Comparison of ENCODE assay signal across 20 mouse cellular contexts in the genomic region with DNA sequence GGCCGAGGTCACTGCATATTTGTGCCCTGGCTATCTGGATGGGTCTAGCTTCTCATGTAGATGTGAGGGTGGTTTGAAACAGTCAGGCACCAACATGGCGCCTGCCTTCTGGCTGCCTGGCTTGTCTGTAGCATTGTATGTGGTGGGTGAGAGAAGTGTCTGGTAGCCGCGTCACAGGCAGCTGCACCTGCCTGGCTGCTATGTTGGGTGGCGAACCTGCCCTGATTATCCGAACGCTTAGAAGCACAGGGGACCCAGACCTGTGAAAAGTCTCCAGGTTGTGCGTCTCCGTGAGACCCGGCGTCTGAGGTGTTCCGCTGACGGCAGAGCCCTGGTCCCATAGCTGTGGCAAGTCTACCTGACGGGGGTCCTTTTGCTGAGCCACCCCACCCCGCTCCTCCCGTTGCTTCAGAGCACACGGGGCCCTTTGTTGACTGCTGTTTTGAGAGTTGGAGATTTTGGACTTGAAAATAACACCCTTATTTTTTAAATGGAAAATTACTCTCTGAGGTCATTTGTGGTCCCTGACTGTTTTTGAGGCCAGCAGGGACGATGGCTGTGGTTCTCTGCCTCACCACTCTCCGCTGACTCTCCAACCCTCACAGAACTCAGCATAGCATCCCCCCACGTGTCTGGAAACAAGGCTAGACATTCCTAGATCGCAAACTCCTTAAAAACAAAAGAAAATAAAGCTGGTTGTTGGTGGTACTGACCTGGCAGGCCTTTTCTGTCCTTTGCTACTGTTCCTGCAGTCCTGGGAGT. TPM values are rescaled to one million over a fixed set of nuclear protein-coding genes. Genes with fewer than 3 reads are reported as not detected.
DNase-seq lines count a peak whose midpoint lies in the region; ATAC-seq and TF ChIP-seq lines count a peak whose summit lies in the region.
"Had no signal": no experiment of that assay in that cellular context is flagged by ENCODE, and none has a peak within 500 bp of the region (broad histone marks: within the 10 kb centered on the region; RNA-seq: fewer than 3 reads in every experiment).

No protein-coding gene starts in this region.

- peak overlapping the region; percentile 37; the same call in 1 of the 2 replicates for H3K27ac ChIP-seq in heart, embryonic 12.5 days (ENCODE audit: poor library complexity, severe bottlenecking)
- peak overlapping the region; percentile 40; the same call in 1 of the 2 replicates for H3K27ac ChIP-seq in small intestine, adult 2 months (ENCODE audit: insufficient read depth, low read depth, low read length)
- H3K27ac ChIP-seq in layer of hippocampus, adult 2 months: no peak overlapping the region
- H3K27ac ChIP-seq: neural tube, embryonic 12.5 days had no signal

- H3K9me3 ChIP-seq in heart, embryonic 12.5 days (replicated peaks): no peaks in the 10 kb centered on the region
- H3K9me3 ChIP-seq: neural tube, embryonic 12.5 days had no signal

- H3K27me3 ChIP-seq in heart, embryonic 12.5 days (replicated peaks): no peaks in the 10 kb centered on the region
- H3K27me3 ChIP-seq in small intestine, adult 2 months (ENCODE audit: control insufficient read depth, insufficient read depth, low read length): no peaks in the 10 kb centered on the region
- H3K27me3 ChIP-seq: neural tube, embryonic 12.5 days had no signal

- no peak overlapping the region for H3K9ac ChIP-seq in heart, embryonic 12.5 days
- H3K9ac ChIP-seq: liver, postnatal 0 days; neural tube, embryonic 12.5 days had no signal

- peaks cover 45% of the 10 kb centered on the region for H3K4me1 ChIP-seq in heart, embryonic 12.5 days (replicated peaks)
- peaks cover 10% of the 10 kb centered on the region for H3K4me1 ChIP-seq in small intestine, adult 2 months (ENCODE audit: control insufficient read depth, insufficient read depth, insufficient read length, low read length)

- DNase-seq in heart, adult 18-20 months: no peak
- DNase-seq in thymus, postnatal 0 days (ENCODE audit: low spot score): peak; percentile 68
- no peak for DNase-seq in thymus, adult 18-20 months
- no peak for DNase-seq in layer of hippocampus, adult 2 months (ENCODE audit: low spot score in 2 of 2)
- no peak for DNase-seq in gastrocnemius, adult 18-20 months (ENCODE audit: low spot score)
- DNase-seq: adrenal gland, postnatal 10 days; heart, postnatal 4 days; kidney, adult 9 months; left cerebral cortex, postnatal 4 days; liver, postnatal 0 days; spleen, adult 18-20 months had no signal

- no peak overlapping the region for H3K4me2 ChIP-seq in heart, embryonic 12.5 days
- H3K4me2 ChIP-seq: neural tube, embryonic 12.5 days had no signal

- no peak for TF ChIP-seq CTCF in small intestine, adult 2 months (IDR thresholded peaks at IDR 0.05; ENCODE audit: extremely low read depth, insufficient read length, insufficient replicate concordance, low read depth, low read length)
- no peak for TF ChIP-seq CTCF in layer of hippocampus, adult 2 months (conservative IDR thresholded peaks at IDR 0.05)

- no peaks in the 10 kb centered on the region for H3K36me3 ChIP-seq in heart, embryonic 12.5 days
- H3K36me3 ChIP-seq in small intestine, adult 2 months (ENCODE audit: control insufficient read depth, insufficient read depth, low read length): no peaks in the 10 kb centered on the region; the same call in 1 of the 2 replicates
- H3K36me3 ChIP-seq: neural tube, embryonic 12.5 days had no signal

- no peak for TF ChIP-seq POLR2A in small intestine, adult 2 months (IDR thresholded peaks at IDR 0.05; ENCODE audit: low read depth, low read length)

- WGBS in heart, embryonic 12.5 days: 81% methylated on average over 21 of the region's 21 CpGs
- WGBS in small intestine, adult 2 months: 77% methylated on average over 21 of the region's 21 CpGs

- no peak overlapping the region for H3K4me3 ChIP-seq in heart, embryonic 12.5 days
- H3K4me3 ChIP-seq in small intestine, adult 2 months (ENCODE audit: low read depth, low read length): no peak overlapping the region
- no peak overlapping the region for H3K4me3 ChIP-seq in layer of hippocampus, adult 2 months
- H3K4me3 ChIP-seq: erythroblast, embryonic 14.5 days; neural tube, embryonic 12.5 days had no signal

- ATAC-seq in heart, embryonic 12.5 days (ENCODE audit: insufficient number of reproducible peaks, low FRiP score): no peak
- peak; percentile 35 for ATAC-seq in inflammation-experienced regulatory T-cells, adult 6 months
- ATAC-seq: liver, postnatal 0 days; midbrain, embryonic 16.5 days had no signal

RNA-seq across cellular contexts. Expression of gene Chst12, which starts 12.0 kb away (rescaled TPM):
- polyA plus RNA-seq in heart, embryonic 12.5 days (2016; fragmentation: Nextera tagmentation; extraction: Ambion mirVana): 22.5 TPM in 2 replicates
- total RNA-seq in heart, adult 18-20 months (2021): 1 to 10 TPM; 4.9 to 6.9 TPM
- polyA plus RNA-seq in thymus, postnatal 0 days (2015; fragmentation: Nextera tagmentation; extraction: Ambion mirVana): 14.7 and 17.5 TPM in 2 replicates
- polyA plus RNA-seq in inflammation-experienced regulatory T-cells, adult 6 months (2017; shearing (Covaris generic)): 10 to 100 TPM; 25.6 to 35.2 (median 33.2) TPM
- polyA plus RNA-seq in small intestine, adult 2 months (2012; rRNA removed): 10.5 and 10.6 TPM in 2 replicates
- 10 to 100 TPM; 19.5 to 22.0 TPM for total RNA-seq in layer of hippocampus, adult 2 months (2021)
- total RNA-seq in gastrocnemius, adult 18-20 months (2021): 1 to 10 TPM; 4.2 to 5.0 TPM

RNA-seq across cellular contexts. Expression of gene Grifin, which starts 47.5 kb away (rescaled TPM):
- polyA plus RNA-seq in heart, embryonic 12.5 days (2016; fragmentation: Nextera tagmentation; extraction: Ambion mirVana): 0.31 TPM in 1 of 2 replicates, not detected in the other
- total RNA-seq in heart, adult 18-20 months (2021): not detected
- 13.1 and 21.2 TPM in 2 replicates for polyA plus RNA-seq in thymus, postnatal 0 days (2015; fragmentation: Nextera tagmentation; extraction: Ambion mirVana)
- polyA plus RNA-seq in inflammation-experienced regulatory T-cells, adult 6 months (2017; shearing (Covaris generic)): 1 to 10 TPM; 1.2 to 5.5 (median 1.9) TPM
- polyA plus RNA-seq in small intestine, adult 2 months (2012; rRNA removed): not detected in 2 replicates
- not detected for total RNA-seq in layer of hippocampus, adult 2 months (2021)
- total RNA-seq in gastrocnemius, adult 18-20 months (2021): not detected
- total RNA-seq: adrenal gland, postnatal 10 days; gastrocnemius, postnatal 4 days; heart, postnatal 4 days; layer of hippocampus, postnatal 14 days; left cerebral cortex, postnatal 4 days had no signal
- polyA plus RNA-seq: liver, postnatal 0 days; neural tube, embryonic 12.5 days; testis, adult 2 months had no signal
